Mouse (Mus musculus) liver, adult 2 months (tissue): ENCODE data around the gene Col4a1. TPM values are rescaled to one million over a fixed set of nuclear protein-coding genes. Genes with fewer than 3 reads are reported as not detected.
A peak's percentile ranks its signal among the peaks of the same experiment; 100 is the strongest.

ENCODE experiments used
- DNase-seq: peaks from one replicate; pipeline ENCODE4 v3.0.0-alpha.2; 2011; ENCODE audit warnings: low read depth, low spot score; ENCODE audit errors: extremely low read depth
- H3K27ac ChIP-seq: fragments of 200-500 bp; replicated peaks from 2 replicates; pipeline ENCODE4 v1.5.1; 2012; ENCODE audit warnings: low read depth, mild to moderate bottlenecking, control low read depth, inconsistent platforms, low read length; ENCODE audit not compliant: insufficient read depth
- H3K27me3 ChIP-seq: fragments of 200-500 bp; 2 replicates; pipeline ENCODE4 v1.6.1; 2012; ENCODE audit warnings: mild to moderate bottlenecking, moderate library complexity, low read length, inconsistent platforms; ENCODE audit not compliant: control insufficient read depth, insufficient read depth
- H3K36me3 ChIP-seq: fragments of 200-500 bp; 2 replicates; pipeline ENCODE4 v1.6.1; 2012; ENCODE audit warnings: low read length, inconsistent platforms; ENCODE audit not compliant: control insufficient read depth, insufficient read depth
- H3K4me1 ChIP-seq: fragments of 200-500 bp; 2 replicates; pipeline ENCODE4 v1.6.1; 2011; ENCODE audit warnings: low read length; ENCODE audit not compliant: control insufficient read depth, insufficient read depth
- H3K4me3 ChIP-seq: fragments of 200-500 bp; 2 replicates; pipeline ENCODE4 v1.5.1; 2011; ENCODE audit warnings: low read depth, mild to moderate bottlenecking, control low read depth, low read length, moderate library complexity; ENCODE audit not compliant: insufficient read depth
- H3K79me2 ChIP-seq: fragments of 200-500 bp; 2 replicates; pipeline ENCODE4 v1.6.1; 2012; ENCODE audit warnings: inconsistent platforms, mild to moderate bottlenecking, low read length, moderate library complexity; ENCODE audit not compliant: control insufficient read depth, insufficient read depth
- H3K9ac ChIP-seq: fragments of 200-500 bp; 2 replicates; pipeline ENCODE4 v1.6.1; 2012; ENCODE audit warnings: low read depth, mild to moderate bottlenecking, control low read depth, inconsistent platforms, low read length
- CTCF ChIP-seq: fragments of 200-500 bp; IDR thresholded peaks from 2 replicates; pipeline ENCODE4 v1.5.1; 2011; ENCODE audit warnings: low read depth, low read length, control low read depth
- POLR2A ChIP-seq: fragments of 200-500 bp; IDR thresholded peaks from 2 replicates; pipeline ENCODE4 v1.6.1; 2011; ENCODE audit warnings: low read length, control low read depth; ENCODE audit not compliant: insufficient read depth; ENCODE audit errors: extremely low read depth
- WGBS: fragments of 180-500 bp; shearing (Covaris S2); methylation state at CpG from one replicate; pipeline ENCODE4 v1.1.7; 2018; 5-methylcytosine and 5-hydroxymethylcytosine counted together
- polyA plus RNA-seq: library from polyadenylated mRNA; depleted of rRNA; stranded (reverse); fragments of >200 nt; gene quantifications from 2 replicates; pipeline ENCODE4 v1.2.3, GENCODE M21; 2012
- total RNA-seq: library from RNA; depleted of rRNA; stranded (reverse); fragments of >200 nt; gene quantifications from 2 replicates; pipeline ENCODE4 v1.2.3, GENCODE M21; 2014

The Col4a1 gene
- total and polyA plus RNA-seq, 2 experiments: 25.7 to 29.1 TPM

DNA sequence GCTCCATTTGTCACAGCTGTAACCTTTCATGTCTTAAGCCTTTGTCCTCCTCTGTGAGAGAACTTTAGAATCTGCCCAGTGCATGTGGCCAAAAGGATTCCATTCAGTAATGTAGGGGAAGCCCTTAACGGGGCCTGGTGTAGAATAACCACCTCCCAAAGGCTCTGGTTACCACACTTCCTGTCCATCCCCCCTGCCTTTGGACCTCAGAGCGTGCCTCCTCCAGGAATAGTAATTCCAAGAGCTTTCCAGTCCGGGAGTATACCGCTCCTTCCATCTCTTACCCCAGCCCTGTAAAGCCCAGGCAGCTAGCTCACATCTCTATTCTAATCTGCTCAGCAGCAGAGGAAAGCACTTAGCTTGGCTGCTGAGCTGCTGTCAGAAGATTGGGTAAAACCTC is 14.7 kb upstream of the Col4a1 start:
- peaks cover 9% of the 10 kb centered on the region for H3K4me1 ChIP-seq
- no peak overlapping the region for H3K27ac ChIP-seq
- 84% methylated on average over 4 of the region's 4 CpGs for WGBS

DNA sequence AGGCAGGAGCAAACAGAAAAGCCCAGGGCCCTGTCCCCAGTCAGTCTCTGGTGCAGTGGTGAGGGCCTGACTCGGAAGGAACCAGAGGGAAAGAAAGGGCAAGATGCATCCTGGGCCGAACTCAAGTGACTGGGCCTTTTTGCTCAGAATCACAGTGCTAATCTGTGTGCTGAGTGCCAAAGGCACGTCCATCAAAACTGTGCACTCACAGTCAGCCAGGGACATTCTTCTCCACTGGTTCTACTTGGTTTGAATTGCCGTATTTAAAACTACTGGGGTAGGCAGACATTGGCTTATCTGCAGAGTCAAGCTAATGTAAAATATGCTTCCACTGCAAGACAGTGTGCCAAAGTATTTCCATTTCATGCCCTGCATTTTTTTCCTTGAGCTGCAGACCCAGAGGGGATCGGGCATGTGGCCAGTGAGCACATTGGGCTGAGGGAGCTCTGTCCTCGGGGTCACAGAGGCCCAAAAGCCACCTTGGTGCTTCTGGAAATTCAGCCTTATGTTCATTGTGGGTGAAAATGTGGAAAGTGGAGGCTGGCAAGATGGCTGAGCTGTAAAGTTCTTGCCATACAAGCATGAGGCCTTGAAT is 12.3 kb upstream of the Col4a1 start:
- Histone ChIP-seq H3K79me2 (no peaks in the 10 kb centered on the region), H3K36me3 (no peaks in the 10 kb centered on the region), H3K4me1 (peaks cover 9% of the 10 kb centered on the region), H3K9ac (no peak overlapping the region), H3K4me3 (no peak overlapping the region), H3K27me3 (no peaks in the 10 kb centered on the region), H3K27ac (no peak overlapping the region)
- DNase-seq: no peak
- WGBS: 81% methylated on average over 6 of the region's 6 CpGs
- TF ChIP-seq POLR2A (no peak), CTCF (no peak)

More for the DNA sequence above, 14.7 kb upstream of the Col4a1 start:
- Histone ChIP-seq H3K27me3 (no peaks in the 10 kb centered on the region), H3K9ac (no peak overlapping the region), H3K36me3 (no peaks in the 10 kb centered on the region), H3K79me2 (no peaks in the 10 kb centered on the region), H3K4me3 (no peak overlapping the region)
- no peak for TF ChIP-seq POLR2A
- no peak for TF ChIP-seq CTCF
- no peak for DNase-seq

DNA sequence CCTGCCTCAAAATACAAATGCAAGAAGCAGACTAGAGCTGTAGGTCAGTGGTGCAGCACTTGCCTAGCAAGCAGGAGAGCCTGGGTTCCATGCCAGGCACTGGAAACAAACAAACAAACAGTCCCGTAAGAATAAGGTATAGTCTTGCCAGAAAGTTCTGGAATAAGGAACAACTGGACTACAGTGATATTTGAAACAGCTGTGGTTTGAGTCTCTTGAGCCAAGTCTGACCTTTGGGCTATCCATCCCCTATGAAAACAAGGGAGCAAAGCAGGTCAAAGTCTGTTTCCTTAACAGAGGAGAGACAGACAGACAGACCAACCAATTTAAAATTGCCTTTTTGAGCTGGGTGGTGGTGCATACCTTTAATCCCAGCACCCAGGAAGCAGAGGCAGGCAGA is 11.1 kb upstream of the Col4a1 start:
- Histone ChIP-seq H3K36me3 (no peaks in the 10 kb centered on the region), H3K4me3 (no peak overlapping the region), H3K27me3 (no peaks in the 10 kb centered on the region), H3K9ac (no peak overlapping the region), H3K79me2 (no peaks in the 10 kb centered on the region), H3K4me1 (peaks cover 9% of the 10 kb centered on the region), H3K27ac (0 out of 2 replicates have a peak overlapping the region, but pooled peaks have one; percentile 1)
- DNase-seq: peak; percentile 63
- TF ChIP-seq POLR2A: no peak
- TF ChIP-seq CTCF: no peak
- WGBS: 3% methylated on average over 1 of the region's 1 CpGs

DNA sequence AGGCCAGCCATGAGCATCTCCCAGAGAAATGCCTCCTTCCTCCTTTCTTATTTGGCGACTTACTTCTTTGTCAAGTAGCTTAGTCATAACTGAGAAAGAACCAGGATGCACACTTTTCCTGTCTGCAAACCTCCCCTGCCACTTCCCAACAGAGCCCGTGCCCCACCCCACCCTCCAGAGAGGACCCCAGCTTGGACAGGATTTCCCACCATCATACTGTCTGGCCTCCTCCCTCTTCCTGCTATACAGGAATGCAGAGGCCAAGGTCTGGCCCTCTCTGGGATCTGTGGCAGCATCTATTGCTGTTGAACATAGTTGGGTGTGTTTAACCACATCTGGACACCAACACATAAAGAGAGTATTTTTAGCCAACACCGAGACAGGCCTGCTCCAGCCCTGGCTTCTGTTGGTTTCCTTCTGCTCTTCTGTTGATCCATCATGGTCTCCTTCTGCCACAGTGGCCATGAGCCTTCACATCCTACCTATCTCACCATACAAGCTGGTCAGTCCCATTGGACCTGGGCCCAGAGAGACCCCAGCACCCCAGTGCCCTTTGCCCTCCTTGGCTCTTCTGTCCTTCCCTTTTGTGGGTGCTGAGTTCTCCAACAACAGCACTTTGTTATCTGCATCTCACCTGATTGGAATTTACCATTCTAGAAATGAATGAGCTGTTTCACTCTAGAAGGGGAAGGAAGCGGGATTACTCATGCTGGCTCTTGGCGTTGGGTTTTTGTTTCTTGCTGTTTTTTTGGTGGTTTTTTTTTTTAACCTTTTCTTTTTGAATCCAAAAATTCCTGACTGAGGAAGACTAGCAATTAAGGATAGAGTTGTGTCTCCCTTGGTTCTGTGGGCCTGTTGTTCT is 10.3 kb upstream of the Col4a1 start:
- Histone ChIP-seq H3K4me1 (peaks cover 9% of the 10 kb centered on the region), H3K27me3 (no peaks in the 10 kb centered on the region), H3K36me3 (no peaks in the 10 kb centered on the region), H3K9ac (no peak overlapping the region), H3K79me2 (no peaks in the 10 kb centered on the region), H3K27ac (0 out of 2 replicates have a peak overlapping the region, but pooled peaks have one; percentile 5), H3K4me3 (no peak overlapping the region)
- no peak for DNase-seq
- 82% methylated on average over 5 of the region's 5 CpGs for WGBS
- TF ChIP-seq CTCF (no peak), POLR2A (no peak)

DNA sequence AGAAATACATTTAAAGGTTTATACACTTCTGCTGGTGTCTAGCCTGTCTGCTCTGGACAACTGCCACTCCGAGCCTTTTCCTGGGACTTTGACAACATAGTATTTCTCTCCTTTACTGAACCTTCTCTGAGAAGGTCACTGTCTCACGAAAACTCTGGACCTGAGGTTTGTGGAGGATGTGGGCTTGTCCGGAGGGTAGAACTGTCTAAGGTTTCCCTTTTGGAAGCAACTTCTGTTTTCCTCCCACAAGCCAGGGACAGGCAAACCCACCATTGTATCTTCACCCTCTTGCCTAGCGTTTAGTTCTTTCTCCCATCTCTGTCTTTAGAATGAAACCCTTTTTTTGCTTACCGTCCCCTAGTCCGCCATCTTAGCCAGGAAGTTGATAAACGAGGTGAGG is 9.2 kb upstream of the Col4a1 start:
- Histone ChIP-seq H3K79me2 (no peaks in the 10 kb centered on the region), H3K27me3 (no peaks in the 10 kb centered on the region), H3K36me3 (no peaks in the 10 kb centered on the region), H3K9ac (no peak overlapping the region), H3K4me1 (peaks cover 9% of the 10 kb centered on the region), H3K27ac (no peak overlapping the region), H3K4me3 (no peak overlapping the region)
- TF ChIP-seq CTCF: no peak
- no peak for TF ChIP-seq POLR2A
- DNase-seq: no peak
- 79% methylated on average over 7 of the region's 7 CpGs for WGBS

DNA sequence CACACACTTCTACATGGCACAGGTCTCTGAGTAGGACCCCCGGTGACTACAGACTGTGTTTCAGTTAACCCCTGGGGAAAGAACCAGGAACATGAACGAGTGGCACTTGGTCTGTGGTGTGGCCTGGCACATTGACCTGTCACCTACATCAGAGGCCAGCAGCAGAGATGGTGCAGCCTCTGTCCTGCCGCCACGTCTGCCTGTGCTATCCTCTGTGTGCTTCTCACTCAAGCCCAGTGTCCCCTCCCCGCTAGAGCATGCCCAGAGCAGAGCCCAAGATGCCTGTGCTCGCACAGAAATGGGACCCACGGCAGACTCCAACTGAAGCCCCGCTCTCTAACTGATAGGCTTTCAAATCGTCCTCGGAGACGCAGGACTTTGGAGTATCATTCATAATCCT is 6.8 kb upstream of the Col4a1 start:
- H3K27ac ChIP-seq: no peak overlapping the region
- H3K4me1 ChIP-seq: peaks cover 9% of the 10 kb centered on the region
- H3K27me3 ChIP-seq: no peaks in the 10 kb centered on the region
- H3K4me3 ChIP-seq: no peak overlapping the region
- no peaks in the 10 kb centered on the region for H3K36me3 ChIP-seq
- no peak for DNase-seq
- H3K9ac ChIP-seq: no peak overlapping the region
- 79% methylated on average over 11 of the region's 11 CpGs for WGBS
- TF ChIP-seq CTCF (no peak), POLR2A (no peak)
- H3K79me2 ChIP-seq: peaks cover 4% of the 10 kb centered on the region; the same call in 1 of the 2 replicates
